Mouse (Mus musculus) limb, embryonic 13.5 days (tissue): ENCODE data around the gene Utp20. TPM values are rescaled to one million over a fixed set of nuclear protein-coding genes. Genes with fewer than 3 reads are reported as not detected.

ENCODE experiments used
- ATAC-seq: fragments of 200-750 bp; cut with Nextera tagmentation; 2 replicates; pipeline ENCODE4 v1.8.0; 2017; ENCODE audit warnings: low read depth, moderate number of reproducible peaks, moderate TSS enrichment; ENCODE audit not compliant: low FRiP score
- H3K27ac ChIP-seq: fragments of 300-500 bp; sonication (generic); 2 replicates; pipeline ENCODE4 v1.5.1; 2015; ENCODE audit warnings: inconsistent platforms, mild to moderate bottlenecking, moderate library complexity
- H3K27me3 ChIP-seq: fragments of 300-500 bp; sonication (generic); 2 replicates; pipeline ENCODE4 v1.6.1; 2015; ENCODE audit warnings: mild to moderate bottlenecking, inconsistent platforms
- H3K36me3 ChIP-seq: fragments of 300-500 bp; sonication (generic); 2 replicates; pipeline ENCODE4 v1.6.1; 2015; ENCODE audit warnings: inconsistent platforms, mild to moderate bottlenecking, moderate library complexity
- H3K4me1 ChIP-seq: fragments of 300-500 bp; sonication (generic); 2 replicates; pipeline ENCODE4 v1.6.1; 2015; ENCODE audit warnings: inconsistent platforms
- H3K4me2 ChIP-seq: fragments of 300-500 bp; sonication (generic); replicated peaks from 2 replicates; pipeline ENCODE4 v1.6.1; 2015; ENCODE audit warnings: inconsistent platforms, mild to moderate bottlenecking, moderate library complexity
- H3K4me3 ChIP-seq: fragments of 300-500 bp; sonication (generic); 2 replicates; pipeline ENCODE4 v1.5.1; 2015; ENCODE audit warnings: moderate library complexity, mild to moderate bottlenecking, inconsistent platforms
- H3K9ac ChIP-seq: fragments of 300-500 bp; sonication (generic); 2 replicates; pipeline ENCODE4 v1.6.1; 2015; ENCODE audit warnings: mild to moderate bottlenecking, inconsistent platforms
- H3K9me3 ChIP-seq: fragments of 300-500 bp; sonication (generic); 2 replicates; pipeline ENCODE4 v1.6.1; 2016; ENCODE audit warnings: inconsistent platforms
- WGBS: fragments of 180-500 bp; shearing (Covaris S2); methylation state at CpG from one replicate; pipeline ENCODE4 v1.1.7; 2015; 5-methylcytosine and 5-hydroxymethylcytosine counted together
- polyA plus RNA-seq: library from polyadenylated mRNA; unstranded; fragments of >200 nt; fragmentation: Nextera tagmentation; extraction: Ambion mirVana; gene quantifications from 2 replicates; pipeline ENCODE4 v1.2.1, GENCODE M21; 2015

The Utp20 gene
- polyA plus RNA-seq, 1 experiment from 2014 or later = 22.1 TPM

DNA sequence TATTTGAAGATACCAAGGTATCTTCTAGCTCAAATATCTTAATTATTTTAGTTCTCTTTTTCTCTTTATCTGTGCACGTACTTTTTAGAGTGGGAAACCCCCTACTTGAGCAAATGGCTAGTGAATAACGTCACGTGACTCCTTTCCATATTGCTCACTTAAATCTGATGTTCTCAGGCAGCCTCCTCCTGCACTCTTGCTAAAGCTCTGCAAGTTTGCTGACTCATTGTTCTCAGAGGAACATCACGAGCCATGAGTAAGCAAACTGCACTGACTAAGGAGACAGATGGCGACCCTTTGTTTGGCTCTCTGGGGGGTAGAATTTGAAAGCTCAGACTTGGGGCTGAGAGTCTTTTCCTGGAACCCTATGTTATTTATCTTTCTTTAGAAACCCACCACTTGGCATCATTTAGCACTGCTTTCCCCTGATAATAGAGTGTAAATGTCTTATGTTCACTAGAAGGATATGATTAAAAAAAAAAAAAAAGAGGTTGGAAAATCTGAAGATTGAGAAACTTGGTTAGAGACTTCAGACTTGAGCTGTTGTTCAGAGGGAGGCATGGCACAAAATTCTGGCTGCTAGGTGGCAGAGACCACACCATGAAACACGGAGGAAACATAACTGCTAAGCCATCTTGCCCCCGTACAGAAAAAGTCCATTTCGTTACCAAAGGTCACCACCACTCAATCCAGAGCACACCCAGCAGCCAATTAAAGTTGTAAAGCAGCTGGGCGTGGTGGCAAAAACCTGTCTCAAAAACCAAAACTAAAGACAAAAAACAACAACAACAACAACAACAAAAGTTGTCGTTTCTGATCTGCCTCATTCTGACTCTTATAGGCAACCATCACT, 117.7 kb downstream of the Utp20 start:
- Histone ChIP-seq H3K36me3 (no peaks in the 10 kb centered on the region), H3K27me3 (no peaks in the 10 kb centered on the region), H3K9me3 (no peaks in the 10 kb centered on the region), H3K4me2 (no peak overlapping the region), H3K4me3 (no peak overlapping the region), H3K27ac (no peak overlapping the region), H3K4me1 (no peaks in the 10 kb centered on the region), H3K9ac (no peak overlapping the region)
- ATAC-seq = no peak
- WGBS = 69% methylated on average over 10 of the region's 10 CpGs

DNA sequence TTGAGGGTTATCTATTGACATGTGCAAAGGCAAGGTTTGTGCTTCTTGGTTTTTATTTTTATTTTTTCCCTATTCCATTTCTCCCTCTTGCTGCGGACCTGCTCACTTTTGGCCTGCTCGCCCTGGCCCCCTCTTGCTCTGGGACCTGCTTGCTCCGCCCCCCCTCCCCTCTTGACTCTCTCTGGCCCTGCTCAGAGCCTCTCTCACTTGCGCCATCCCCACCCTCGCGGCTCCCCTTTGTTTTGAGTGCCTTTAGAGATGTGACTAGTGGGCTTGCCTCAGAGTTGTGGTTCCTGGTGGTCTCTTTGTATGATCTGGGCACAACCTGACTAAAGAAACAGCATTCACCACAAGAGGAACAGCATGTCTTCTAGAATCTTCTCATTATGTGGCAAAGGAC, 125.7 kb downstream of the Utp20 start:
- no peak overlapping the region for H3K9ac ChIP-seq
- H3K4me3 ChIP-seq = no peak overlapping the region
- no peaks in the 10 kb centered on the region for H3K4me1 ChIP-seq
- WGBS = 77% methylated on average over 6 of the region's 6 CpGs
- no peak overlapping the region for H3K4me2 ChIP-seq
- H3K9me3 ChIP-seq = no peaks in the 10 kb centered on the region
- no peak overlapping the region for H3K27ac ChIP-seq
- H3K27me3 ChIP-seq = no peaks in the 10 kb centered on the region
- H3K36me3 ChIP-seq = no peaks in the 10 kb centered on the region
- ATAC-seq = no peak

Other genes starting within 250 kb of the Utp20 start
- gene Mybpc1, start 221.7 kb downstream of the Utp20 start, polyA plus RNA-seq = 36.9 and 42.1 TPM in 2 replicates
- not detected in 2 replicates for gene Spic, start 141.8 kb downstream of the Utp20 start, polyA plus RNA-seq
- gene Arl1, start 95.9 kb downstream of the Utp20 start, polyA plus RNA-seq = 226 and 227 TPM in 2 replicates
- 0.04 and 0.05 TPM in 2 replicates for gene Slc5a8, start 59.2 kb upstream of the Utp20 start, polyA plus RNA-seq